Mouse (Mus musculus): ENCODE results near the gene Gm9774.

Gene Gm9774

DNA sequence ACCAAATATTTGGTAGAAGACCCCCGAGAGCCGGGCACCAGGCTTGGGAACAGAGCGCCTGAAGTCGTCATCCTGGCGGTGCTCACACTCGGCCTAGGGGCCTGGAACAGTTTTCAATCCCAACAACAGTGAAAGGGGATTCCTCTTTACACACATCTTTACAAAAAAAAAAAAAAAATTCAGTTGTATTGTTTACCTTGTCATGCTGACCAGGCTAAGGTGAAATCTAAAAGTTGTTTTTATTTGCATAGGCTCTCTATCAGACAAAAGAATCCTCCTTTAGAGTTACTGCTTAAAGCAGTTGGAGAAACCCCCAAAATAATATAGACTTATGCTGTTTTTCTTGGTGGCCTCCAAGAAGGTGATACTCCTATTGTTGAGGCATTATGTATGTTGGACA, at the start of gene Gm9774:
Gene Gm9774, minus strand, starts transcription at position 101 of the 400 bp plus-strand sequence.
- DNase-seq (ENCODE audit: low read depth, low spot score), result no peak

DNA sequence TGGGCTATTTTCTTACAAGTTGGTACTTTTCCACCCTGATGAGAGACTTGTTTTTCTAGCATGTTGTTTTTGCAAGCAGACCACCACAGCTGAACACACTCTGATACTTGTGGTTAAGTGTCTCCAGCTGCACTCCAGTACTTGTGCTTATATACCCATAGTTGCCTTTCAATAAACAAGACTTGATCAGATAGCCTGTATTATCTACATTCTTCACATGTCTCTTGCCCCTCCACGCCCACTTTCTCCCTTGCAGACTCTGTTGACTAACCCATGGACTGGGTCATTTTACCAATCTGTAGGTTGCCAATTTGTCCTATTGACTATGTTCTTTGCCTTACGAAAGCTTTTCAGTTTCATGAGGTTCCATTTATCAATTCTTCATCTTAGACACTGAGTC, 40.9 kb upstream of the Gm9774 start:
- DNase-seq (ENCODE audit: low read depth, low spot score), result no peak

DNA sequence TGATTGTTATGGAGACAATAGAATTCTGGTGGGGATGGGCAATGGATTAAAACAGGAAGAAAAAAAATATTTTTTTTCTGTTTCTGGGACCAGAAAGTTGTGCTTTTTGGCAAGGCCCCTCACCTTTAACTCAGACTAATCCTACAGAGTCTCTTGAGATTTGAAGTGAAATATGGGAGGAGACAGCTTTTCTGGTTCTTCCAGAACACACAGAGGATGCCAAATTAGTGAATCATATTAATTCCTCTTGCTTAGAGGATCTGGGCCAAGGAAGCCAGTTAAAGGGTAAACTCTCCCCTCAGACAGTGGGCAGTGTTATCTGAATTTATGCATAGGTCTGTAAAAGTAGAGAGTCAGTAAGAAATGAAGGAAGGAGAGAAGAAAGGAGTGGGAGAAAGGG, 38.2 kb upstream of the Gm9774 start:
- no peak for DNase-seq (ENCODE audit: low read depth, low spot score)

DNA sequence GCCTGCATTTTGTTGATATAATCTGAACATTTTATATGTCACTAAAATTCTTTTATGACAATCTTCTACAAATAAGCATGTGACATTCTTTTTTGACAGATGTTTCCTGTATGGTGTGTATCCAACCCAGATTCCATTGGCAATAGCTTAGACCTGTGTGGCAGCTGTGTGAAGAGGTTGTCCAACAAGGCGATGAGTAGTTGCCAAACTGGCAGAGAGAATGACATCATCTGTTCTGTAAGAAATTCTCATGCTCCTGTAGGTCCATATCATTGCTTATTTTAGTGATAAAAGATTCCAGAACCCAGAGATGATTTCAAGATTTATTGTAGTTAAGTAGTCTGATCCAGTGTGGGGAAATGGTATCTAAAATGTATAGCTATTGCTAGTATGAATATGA, 37.4 kb upstream of the Gm9774 start:
- no peak for DNase-seq (ENCODE audit: low read depth, low spot score)

DNA sequence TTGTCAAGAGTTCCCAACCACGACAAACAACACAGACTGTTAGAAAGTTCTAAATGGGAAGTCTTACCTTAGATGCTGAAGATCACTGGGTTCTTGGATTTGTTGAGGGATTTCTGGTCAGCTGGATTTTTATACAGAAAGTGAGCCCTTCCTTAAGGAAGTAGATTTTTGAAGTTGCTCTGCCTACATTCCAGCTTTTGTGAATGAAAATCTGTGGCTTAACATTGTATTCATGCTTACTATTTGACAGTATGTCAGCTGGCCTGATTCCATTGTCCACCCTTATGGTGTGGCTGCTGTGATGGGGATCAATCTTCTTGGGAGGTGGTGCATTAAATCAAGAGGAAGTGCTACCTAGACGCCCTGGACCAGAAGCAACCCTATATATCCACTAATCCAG, 29.4 kb upstream of the Gm9774 start, which contains the start of gene Sprr3:
Gene Sprr3, minus strand, starts transcription at position 101 of the 400 bp plus-strand sequence.
- DNase-seq (ENCODE audit: low read depth, low spot score), result no peak

DNA sequence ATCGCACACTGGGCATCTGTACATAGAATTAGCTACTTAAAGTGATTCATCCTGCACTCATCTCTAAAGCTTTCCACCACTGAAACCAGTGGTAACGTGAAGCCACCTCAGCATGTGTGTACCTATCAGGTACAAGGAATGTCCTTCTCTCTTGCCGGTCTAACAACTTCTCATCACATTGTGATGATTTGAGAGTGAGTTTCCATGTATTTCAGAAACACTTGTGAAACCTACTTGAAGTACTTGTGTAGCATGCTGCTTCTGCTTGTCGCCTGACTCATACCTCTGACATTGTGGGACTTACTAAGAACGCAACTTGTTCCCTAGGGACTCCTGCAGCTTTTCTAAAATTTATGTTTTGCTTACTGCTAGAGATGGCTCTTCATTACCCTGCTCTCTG, 25.9 kb upstream of the Gm9774 start:
- DNase-seq (ENCODE audit: low read depth, low spot score), result no peak

DNA sequence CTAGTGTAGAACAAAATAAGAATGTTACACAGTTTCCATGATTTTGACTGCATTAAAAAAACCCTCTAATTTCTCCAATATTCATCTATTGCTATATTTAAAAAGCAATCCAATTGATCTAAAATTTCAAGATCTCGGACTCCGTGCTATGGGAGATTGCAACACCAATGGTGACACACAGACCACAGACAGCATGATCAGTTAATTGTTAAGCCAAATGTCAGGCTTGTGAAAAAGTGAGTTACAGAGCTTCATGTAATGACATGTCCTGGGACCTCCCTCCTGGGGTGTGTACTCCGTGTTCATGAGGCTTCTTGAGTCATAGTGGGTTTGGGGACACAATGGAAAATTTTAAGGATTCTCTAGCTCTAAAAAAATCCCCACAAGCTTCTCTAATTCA, 11.0 kb upstream of the Gm9774 start:
- DNase-seq (ENCODE audit: low read depth, low spot score), result no peak

DNA sequence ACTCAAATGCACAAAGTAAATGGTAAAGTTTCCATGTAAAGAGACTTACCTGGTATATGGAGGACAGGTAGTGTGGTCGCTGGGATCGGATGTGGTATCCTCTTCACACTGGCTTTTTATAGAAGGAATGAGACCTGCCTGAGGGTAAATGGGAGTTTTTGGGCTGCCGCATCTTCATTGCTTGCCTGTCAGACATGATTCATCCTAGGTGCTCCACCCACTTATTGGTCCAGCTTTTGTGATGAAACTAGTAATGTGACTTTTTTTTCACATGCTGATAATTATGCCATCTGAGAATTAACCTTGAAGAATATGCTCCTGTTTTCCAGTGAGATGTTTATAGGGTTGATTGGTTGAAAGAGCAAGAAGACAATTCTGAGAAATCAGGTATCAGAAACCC, 9.5 kb upstream of the Gm9774 start, which contains the start of gene Sprr1b:
Gene Sprr1b, minus strand, starts transcription at position 101 of the 400 bp plus-strand sequence.
- DNase-seq (ENCODE audit: low read depth, low spot score), result no peak

DNA sequence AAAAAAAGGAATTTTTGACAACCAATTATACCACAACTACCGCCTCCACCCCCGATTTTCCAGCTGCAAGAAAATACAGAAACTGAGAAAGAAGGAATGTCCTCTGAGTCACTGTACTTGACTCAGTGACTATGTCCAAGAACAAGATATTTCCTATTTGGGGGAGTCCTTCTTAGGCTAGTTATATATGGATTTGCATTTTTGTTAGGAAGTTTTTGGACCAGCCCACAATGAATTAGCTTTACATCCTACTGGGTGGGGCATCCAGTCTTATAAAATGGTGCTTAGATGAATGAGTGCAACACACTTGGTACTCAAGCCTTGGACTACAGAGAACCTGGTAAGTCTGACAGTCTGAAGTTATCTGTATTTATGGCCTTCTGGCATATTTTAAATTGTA, 3.1 kb upstream of the Gm9774 start, which contains the start of gene Sprr2k:
Gene Sprr2k, plus strand, starts transcription at position 301 of the 400 bp plus-strand sequence.
- DNase-seq (ENCODE audit: low read depth, low spot score), result no peak

DNA sequence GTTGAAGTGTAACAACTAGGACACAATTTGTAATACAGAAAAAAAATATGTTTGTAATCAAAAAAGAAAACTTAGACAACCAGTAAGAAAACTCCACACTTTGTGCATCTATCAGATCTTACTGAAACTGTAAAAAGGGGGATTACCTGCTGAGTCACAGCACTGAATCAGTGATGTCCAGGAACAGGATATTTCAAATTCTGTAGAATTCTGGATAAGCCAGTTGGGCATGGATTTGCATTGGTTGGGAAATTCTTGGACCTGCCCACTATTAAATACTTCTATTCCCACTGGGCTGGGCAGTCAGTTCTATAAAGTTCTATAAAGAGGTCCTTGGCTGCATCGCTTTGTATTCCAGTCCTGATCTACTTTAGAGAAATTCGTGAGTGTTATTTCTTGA, 11.4 kb downstream of the Gm9774 start, which contains the start of gene Sprr2j-ps:
Gene Sprr2j-ps, plus strand, starts transcription at position 301 of the 400 bp plus-strand sequence.
- no peak for DNase-seq (ENCODE audit: low read depth, low spot score)

DNA sequence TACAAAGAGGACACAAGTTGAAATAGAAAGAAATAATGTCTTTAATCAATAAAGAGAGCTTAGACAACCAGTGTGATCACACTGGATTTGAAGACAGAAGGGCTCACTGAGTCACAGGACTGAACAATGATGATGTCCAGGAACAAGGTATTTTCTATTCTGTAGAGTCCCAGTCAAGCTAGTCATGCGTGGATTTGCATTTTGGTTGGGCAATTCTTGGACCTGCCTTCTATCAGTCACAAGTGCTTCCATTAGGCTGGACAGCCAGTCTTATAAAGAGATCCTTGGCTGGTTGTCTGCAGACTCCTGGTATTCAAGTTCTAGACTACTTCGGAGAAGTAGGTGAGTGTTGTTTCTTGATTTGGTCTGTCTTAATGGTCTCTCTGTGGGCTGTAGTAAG, 21.5 kb downstream of the Gm9774 start, which contains the start of gene Sprr2i:
Gene Sprr2i, plus strand, starts transcription at position 301 of the 400 bp plus-strand sequence.
- no peak for DNase-seq (ENCODE audit: low read depth, low spot score)

DNA sequence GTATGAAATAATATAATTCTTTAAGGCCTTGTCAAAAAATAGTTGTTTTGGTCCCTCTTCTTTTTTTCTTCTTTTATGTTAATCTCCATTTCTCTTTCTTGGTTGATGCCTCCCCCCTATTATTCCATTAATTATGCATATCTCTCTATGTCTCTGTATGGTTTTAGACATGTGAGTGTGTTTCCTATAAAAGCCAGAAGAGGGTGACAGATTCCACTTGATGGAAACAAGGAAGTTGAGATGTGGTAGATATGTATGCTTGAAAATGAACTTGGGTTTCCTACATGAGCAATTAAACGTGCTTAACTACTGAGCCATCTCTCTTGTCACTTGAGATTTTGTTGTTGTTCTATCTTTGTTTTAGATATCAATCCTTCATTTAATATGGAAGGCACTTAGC, 34.9 kb downstream of the Gm9774 start:
- DNase-seq (ENCODE audit: low read depth, low spot score), result no peak

DNA sequence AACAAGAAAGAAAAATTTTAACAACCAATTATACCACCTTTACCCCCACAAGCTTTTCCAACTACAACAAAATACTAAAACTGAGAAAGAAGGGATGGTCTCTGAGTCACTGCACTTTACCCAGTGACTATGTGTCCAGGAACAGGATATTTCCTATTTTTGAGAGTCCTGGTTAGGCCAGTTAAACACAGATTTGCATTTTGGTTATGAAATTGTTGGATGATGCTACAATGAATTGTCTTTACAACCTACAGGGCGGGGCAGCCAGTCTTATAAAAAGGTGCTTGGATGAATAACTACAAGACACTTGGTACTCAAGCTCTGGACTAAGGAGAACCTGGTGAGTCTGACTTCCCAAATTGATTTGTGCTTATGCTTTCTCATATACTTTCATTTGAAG, 43.8 kb downstream of the Gm9774 start, which contains the start of gene Sprr2h:
Gene Sprr2h, plus strand, starts transcription at position 301 of the 400 bp plus-strand sequence.
- no peak for DNase-seq (ENCODE audit: low read depth, low spot score)

Measured in c-Kit-negative CD71-positive TER-119-positive erythroid progenitor cells, embryonic 14.5 days (primary cell).